Mouse (Mus musculus) mouse embryonic stem cell (cell line): ENCODE results near the gene Pank4.

Source experiments
- in situ Hi-C, 2 experiments: fragments of 300-500 bp; cut with MboI; formaldehyde crosslinking; loops; 1 replicate in 1 of 2; 3 replicates in 1 of 2; pipeline ENCODE4 v1.14.3; 2019 to 2020; ENCODE audit warnings: low sequenced_read_pairs in 2 of 2, low pct_unique_long_range_greater_than_20kb in 1 of 2, mixed read lengths in 1 of 2; ENCODE audit not compliant: unreplicated experiment in 1 of 2

Gene Pank4

DNA sequence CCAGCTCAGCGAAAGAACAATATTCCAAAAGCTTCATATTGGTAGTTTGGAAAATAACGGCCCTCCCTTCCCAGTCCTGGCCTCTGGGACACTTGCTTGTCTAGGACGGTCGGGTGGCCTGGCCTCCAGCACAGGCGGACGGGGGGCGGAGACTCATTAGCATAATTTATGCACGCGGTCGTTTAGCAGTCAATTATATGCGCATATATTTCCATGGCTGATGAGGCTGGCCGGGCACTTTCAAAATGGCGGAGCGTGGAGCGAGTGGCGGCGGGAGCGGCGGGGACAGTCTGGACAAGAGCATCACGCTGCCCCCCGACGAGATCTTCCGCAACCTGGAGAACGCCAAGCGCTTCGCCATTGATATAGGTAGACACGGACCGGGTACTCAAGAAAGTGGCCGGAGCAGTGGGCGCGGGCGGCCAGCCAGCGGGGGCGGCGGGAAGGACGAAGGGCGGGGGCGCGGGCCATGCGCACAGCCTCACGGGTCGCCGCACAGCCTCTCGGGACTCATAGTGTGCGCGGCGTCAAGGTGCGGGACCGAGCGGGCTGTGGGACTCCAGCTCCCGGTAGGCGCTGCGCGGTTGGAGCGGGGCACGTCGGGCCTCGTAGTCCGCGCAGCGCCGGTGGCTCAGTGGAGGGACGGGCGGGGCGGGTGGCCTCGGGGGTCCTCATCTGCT is at the start of gene Pank4:
Gene Pank4 (plus strand): TSS at position 223 of the 680 bp plus-strand sequence.
- in situ Hi-C loops = no loop called here

DNA sequence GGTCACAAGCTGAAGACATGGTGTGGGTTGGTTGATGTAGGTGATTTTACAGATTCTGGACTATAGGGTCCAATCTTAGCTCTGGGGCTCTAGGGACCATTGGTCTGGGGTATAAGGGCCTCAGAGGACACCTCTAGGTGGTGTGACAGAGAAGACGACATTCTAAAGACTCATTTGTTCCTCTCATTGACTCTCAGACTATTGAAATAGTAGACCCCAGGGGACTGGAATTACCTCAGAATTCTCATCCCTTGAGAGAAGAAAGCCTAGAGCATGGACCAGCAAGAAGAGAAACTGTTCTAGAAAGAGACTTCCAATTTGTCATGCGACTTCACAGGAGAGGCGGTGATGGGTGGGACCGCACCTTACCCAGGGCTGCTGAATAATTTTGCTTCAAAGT is 49.7 kb upstream of the Pank4 start:
- in situ Hi-C loops = no loop called here

DNA sequence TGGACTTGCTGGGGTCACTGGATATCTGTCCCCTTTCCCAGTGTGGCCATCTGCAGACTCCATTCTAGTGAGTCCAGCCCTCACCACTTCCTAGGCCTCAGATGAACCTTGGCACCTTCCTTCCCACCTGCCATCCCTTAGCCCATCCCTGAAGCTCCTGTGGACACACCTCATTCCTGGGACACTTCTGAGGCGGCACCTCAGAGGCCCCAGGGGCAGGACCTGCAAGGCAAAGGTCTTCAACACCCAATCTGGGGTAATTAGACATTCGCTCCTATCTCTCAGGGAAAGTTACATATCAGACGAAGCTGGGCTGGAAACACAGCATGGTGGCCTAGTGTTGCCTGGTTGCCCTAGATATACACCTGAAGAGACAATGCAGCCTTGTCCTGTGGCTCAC is 49.2 kb upstream of the Pank4 start:
- in situ Hi-C loops = no loop called here

DNA sequence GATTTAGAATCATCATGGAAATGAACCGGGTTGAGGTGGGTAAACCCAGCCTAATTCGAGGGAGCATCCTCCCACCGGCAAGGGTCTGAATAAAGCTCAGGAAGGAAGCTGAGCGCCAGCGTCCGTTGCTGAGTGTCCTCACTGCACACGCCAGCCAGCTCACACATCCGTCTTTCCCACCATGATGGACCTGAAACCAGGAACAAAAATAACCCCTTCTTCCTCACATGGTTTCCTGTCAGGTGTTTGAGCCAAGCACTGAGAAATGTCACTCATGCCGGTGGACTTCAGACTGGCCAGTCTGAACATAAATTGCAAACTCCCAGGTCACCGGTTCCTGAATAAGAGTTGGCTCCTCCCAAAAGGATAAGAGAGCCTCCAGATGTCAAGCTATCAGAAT is 48.6 kb upstream of the Pank4 start:
- in situ Hi-C loops = no loop called here

DNA sequence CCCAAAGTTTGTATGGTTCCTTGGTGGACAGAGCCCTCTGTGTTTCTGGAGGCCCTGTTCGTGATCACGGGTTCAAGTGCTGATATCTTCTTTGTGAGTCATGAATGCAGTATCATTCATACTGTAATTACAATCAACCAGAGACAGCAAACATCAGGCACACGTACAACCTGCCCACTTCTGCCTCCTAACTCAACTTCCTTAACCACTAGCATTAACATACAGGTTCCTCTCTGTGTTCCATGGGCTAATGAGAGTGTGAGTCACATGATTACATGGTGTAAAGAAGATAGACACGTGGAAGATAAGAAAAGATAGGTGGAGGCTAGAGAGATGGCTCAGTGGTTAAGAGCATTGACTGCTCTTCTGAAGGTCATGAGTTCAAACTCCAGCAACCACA is 47.3 kb upstream of the Pank4 start:
- in situ Hi-C loops = no loop called here

DNA sequence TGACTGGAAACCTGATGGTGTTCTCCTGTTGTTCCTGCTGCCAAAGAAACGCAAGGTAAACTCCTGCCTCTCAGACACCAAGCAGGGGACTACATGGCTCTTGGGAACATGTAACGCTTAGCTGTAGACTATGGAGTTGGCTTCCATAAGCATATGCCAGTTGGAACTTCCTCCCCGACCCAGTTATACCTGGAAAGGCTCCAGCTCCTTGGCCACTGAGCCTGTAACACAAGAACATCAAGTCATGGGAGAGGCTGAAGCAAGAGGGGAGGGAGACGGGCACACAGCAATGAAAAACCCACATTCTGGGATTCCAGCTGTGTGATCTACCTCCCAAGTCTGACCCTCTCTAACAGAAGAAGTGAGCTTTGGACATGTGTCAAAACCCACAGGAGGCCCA is 41.6 kb upstream of the Pank4 start:
- in situ Hi-C loops = no loop called here

DNA sequence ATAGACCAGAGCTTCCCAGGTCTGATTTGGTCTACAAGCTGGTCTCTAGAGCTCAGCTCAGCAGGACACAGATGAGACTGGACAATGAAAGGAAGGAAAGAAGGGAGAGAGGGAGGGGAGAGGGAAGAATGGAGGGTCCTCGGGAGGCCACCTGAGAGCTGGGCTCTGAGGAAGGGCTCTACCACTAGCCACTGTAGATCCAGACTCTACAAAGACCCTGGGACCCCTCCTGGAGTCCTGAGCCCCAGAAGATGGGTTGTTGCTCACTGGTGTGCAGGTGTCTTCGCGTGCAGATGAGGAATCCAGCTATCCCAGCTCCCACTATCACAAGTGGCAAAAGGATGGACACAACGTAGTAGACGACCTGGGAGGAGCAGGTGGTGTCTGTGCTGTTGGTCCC is 41.0 kb upstream of the Pank4 start:
- in situ Hi-C loops = no loop called here

DNA sequence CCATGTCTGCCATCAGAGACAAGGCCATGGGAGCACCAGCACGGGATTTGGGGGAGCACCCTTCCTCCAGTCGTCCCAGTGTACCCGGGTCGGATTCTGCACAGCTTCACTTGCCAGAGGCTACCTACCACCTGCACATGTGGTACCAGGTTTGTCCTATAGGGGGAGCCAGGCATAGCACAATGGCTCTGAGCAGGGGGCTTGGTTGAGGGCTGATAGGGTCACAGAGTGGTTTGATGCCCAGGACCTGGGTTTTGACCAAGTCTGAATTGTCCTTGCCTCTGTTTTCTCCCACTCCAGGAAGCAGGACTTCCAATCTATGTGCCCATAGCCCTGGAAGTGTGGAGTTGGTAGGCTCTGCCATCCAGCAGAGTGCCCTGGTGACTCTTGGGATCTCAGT is 38.5 kb upstream of the Pank4 start:
- in situ Hi-C loops = no loop called here

DNA sequence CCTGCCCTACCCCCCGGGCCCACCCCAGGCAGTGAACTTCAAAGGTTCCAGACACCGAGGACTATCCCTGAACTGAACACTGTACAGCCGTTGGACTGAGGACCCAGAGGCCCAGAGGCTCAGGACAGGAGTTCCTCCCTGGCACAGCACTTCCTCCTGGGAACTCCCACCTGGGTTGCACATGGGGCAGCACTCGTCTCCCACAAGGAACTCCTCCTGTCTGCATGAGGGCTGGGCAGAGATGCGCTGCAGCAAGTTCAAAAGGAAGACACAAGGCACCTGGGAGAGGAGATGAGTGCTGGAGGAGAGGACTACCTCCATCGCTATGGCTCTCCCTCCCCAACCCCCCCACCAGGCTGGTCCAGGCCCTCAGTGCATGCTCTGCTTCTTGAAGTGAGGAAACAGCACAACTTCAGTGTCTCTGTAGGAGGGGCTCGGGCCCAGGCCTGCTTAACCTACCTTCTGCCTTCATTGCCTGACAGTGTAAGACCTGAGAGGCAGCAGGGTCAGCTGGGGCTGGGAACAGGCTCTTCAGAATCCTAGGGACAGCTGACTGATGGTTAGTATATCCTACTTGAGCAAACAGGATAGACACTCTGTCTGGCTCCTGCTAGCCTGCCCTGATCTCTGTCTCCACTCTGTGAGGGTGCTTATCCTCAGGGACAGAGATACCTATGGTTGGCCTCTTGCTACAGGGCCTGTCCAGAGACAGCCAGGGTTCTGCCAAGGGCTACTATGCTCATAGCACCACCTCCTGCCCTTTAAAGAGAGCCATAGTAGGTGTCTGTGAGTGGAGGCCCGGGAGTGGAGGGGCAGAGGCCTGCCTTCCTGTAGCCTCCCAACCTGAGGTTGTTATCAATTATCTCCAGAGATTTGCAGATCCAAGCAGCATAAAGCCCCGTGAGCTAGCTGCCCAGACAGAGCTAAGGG is 36.7 kb upstream of the Pank4 start:
- in situ Hi-C loops = no loop called here

DNA sequence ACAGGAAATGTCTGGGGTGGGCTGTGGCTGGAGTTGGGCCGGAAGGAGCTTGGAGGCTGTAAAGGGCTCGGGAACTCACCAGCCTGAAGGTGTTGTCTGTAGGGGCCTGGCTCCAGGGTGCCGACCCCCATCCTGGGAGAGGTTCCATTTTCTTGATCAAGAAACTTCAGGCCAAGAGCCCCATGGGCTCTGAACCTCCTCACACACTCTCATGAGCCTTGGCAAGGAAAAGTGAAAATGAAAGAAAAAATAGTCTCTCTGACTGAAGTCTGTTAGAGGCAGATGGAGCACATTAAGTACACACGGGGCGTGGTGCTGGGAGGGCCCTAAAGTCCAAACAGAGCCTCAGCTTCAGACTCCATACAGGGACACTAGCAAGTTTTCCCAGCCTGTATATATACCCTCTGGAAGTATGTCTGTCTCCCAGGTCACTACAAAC is 36.0 kb upstream of the Pank4 start:
- in situ Hi-C loops = no loop called here

DNA sequence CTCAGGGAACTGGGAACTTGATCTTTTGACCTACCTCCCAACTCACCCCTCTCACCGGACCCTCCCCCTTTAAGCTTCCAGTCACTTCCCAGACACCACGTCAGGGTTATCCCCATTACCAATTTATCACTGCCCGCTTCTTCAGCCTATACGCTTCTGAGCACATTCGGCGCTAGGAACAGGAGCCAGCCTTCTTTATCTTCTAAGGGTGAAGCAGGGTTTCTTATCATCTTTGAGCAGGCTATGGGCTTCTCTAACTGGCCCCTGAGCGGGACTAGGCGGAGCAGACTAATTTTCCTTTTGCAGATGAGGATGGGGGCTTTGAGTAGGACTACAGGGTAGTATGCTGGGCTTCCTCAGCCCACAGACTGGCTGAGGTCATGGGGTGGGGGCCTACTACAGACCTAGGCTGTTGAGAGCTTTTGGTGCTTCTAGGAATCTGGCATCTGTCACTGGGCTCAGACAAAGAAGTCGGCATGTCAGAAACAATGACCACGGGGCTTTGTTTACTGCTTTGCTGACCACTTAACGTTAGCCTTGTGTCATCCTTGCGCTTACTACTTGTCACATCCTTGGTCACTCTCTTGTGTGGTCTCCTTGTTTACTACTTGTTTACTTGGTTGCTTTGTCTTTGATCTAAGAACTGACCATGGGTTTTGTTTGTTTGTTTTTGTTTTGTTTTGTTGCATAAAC is 35.4 kb upstream of the Pank4 start, which contains the start of gene Tnfrsf14:
Gene Tnfrsf14 (minus strand): TSS at position 169 of the 693 bp plus-strand sequence.
- in situ Hi-C loops = no loop called here

DNA sequence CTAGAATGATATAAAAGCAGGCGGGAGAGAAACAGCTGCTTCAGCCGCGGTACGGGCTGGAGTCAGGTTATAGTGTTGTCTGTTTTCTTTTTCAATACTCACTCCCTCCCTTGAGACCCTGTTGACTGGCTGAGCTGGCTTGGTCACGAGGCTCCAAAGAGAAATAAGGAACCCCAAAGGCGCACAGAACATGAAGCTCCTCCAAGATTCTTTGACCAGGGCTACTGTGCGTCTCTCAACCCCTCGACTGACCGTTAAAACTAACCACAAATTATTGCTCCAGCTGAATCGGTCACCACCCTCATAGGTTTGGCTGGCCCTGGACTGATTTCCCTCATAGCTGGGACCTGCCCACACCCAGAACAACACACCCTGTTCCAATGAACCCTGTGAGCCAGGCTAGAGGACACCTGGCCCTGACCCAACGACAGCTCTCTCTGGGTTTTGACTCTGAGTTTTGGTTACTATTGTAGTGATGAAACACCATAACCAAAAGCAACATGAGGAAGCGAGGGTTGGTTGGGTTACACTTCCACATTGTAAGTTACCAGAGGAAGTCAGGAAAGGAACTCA is 34.7 kb upstream of the Pank4 start:
- in situ Hi-C loops = no loop called here

DNA sequence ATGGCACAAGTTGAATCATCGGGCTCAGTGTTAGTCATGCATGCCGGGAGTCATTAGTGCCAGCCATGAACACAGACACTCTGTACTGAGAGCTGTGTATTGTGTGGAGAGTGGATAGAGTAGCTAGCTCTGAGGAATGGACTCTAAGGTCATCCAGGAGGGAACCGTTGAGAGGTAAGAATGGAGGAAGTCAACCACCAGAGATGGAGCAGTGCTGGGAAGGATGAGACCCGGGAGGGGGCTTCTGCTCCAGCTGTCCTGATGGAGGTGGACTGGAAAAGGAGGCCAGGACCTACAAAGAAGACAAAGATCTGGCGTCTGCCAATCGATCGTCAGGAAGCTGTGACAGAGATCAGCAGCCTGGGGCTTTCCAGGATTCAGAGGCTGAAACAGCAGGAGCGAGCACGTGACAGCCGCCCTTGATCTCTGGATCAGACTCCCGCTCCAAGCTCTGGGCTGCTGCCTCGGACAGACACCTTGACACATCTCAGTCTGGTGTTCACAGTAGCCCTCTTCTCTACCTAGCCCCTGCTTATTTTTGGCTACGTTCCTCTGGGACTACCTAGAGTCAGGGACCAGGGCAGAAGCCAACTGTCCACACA is 30.5 kb upstream of the Pank4 start:
- in situ Hi-C loops = no loop called here

DNA sequence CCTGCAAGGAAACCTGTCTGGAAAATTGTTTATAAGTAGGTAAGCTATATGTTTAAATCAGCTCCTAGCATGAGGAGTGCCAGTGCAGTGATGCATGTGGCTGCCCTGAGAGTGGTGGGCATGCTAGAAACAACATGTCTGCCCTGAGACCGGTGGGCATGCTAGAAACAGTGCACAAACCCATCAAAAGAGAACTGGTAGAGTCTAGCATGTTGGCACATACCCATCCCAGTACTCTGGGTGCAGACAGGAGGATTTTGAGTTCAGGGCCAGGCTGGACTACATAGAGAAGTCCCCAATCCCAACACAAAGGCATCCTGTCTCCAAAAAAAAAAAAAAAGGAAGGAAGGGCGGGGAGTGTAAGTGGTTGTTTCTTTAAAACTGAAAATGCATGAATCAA is 29.1 kb upstream of the Pank4 start:
- in situ Hi-C loops = no loop called here

DNA sequence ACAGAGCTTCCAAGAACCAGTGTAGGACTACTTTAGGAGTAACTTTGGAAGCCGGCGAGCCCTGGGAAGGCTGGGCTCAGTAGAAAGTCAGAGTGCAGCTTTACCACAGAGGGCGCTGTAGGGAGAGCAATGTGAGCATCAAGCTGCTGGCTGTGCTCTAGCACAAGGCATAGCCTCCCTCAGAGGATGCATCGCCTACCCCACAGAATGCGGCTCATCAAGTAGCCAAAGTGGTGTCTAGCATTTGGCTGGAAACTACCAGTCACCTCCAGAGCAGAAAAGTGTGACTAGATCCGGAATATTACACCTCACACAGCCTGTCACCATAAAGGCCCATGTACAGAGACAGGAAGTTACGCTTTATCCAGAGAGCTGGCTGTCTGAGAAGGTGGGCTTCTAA is 28.1 kb upstream of the Pank4 start:
- in situ Hi-C loops = no loop called here

DNA sequence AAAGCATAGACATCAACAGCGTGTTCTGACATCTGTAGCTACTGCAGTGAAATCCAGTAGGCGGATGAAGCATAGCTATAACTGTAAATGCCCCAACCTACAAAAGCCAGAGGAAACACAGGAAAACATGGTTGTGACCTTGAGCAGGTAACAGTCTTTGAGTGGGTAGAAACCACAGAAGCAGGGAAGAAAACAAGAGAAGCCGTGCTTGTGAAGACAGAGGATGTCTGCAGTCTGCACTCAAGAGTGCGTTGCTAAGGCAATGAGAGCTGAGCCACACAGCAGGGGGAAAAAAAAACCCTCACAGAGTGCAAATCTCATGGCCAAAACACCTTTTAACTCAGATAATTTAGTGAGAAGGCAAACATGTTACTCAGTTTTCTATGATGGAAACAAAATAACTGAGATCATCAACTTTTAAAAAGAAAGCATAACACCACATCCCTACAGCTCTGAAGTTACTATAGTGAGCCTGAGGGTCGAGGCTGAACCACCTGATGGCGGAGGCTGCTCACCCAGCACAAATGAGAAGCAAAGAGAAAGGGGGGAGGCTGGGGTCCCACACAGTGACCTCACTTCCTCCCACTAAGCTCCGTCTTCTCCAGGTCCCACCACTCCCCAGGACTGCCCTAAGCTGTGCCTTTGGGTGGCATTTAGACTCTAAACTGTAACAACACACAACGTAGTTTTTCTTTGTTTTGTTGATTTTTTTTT is 27.2 kb upstream of the Pank4 start:
- in situ Hi-C loops = no loop called here

DNA sequence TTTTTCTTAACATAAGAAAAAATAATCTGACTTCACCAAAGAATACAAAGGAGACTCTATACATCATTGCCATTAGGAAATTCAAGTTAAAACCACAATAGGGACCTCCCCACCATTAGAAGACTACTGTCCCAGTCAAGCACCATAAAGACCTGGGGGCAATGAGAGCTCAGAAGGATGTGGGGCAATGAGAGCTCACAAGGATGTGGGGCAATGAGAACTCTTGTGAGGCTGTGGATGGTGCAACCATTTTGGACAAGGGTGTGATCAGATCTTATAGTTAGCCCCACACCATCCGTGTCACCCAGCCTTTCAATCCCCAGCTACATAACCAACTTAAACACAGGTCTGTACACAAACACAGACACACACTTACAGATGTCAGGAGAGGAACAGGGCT is 26.2 kb upstream of the Pank4 start:
- in situ Hi-C loops = no loop called here

DNA sequence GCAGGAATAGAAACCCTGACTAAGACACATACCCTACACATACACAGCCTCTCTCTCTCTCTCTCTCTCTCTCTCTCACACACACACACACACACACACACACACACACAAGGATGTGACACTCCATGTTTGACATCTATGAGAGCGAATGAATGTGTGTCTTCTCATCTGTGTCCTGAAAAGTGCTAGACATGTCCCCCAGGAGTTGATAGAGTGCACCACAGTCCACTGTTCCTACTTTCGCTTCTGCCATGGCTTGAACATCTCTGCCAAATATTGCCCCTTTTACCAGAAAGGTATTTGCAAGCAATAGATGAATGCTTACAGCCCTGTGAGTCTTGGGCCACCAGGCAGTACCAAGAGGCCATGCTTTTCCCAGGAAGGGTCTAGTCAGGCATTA is 23.8 kb upstream of the Pank4 start:
- in situ Hi-C loops = loop anchor here in 1 of 2 experiments (10.0 kb wide), 1 partner anchor 125 kb away; the partner anchor contains the start of gene Pex10
